Mouse (Mus musculus) induced T-regulatory cell, adult 2 months (primary cell): ENCODE results near the gene Tmem63b.
"Not testable (repeated sequence)": the region's sequence is repeated elsewhere in the genome, so short reads cannot be mapped to it uniquely, and the experiment has no call there.

Source experiments
- DNase-seq: peaks from one replicate; pipeline ENCODE4 v3.0.0-alpha.2; 2012; ENCODE audit warnings: low read depth

The Tmem63b gene

GRCm38 (mm10) chr17:45623425-45623824 lies 63.3 kb downstream of the Tmem63b start:
- DNase-seq = not testable (repeated sequence)

DNA sequence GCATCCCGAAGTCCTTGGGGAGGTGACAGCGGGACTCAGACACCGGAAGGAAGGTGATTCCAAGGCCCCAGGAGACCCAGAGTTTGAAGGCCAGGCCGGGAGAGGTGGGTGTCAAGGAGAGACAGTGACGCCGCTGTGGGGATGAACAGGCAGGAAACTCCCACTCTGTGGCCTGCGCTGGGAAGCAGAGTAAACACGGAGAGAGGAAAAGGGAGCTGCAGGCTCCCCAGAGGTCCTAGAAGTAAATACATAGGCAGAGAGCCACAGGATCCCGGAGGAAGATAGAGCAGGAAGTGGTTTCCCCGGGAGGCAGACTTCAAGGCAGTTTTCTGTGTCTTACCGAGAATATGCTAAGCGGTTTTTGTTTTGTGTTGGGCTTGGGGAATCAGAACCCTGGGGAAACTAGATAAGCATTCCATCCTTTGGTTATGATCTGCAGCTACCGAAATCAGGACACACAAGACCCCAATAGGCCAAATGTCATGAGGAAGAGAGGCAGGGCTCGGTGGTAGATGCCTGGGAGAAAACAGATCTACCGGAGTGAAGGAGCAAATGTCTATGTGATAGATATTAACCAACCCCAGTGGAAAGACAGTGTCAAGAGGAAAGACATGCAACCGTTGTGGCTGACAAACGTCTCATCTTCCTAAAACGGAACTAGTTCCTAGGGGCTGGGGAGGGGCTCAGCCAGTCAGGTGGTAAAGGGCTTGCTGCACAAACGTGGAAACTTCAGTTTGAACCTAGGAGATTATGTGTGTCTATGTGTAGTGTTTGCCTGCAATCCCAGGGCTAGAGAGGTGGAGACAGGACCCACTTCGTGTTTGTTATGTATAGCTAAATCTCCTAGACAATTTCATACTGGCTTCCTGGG lies 67.1 kb downstream of the Tmem63b start:
- DNase-seq = peak; percentile 64

GRCm38 (mm10) chr17:45618941-45619385 lies 67.7 kb downstream of the Tmem63b start:
- DNase-seq = peak; percentile 53

DNA sequence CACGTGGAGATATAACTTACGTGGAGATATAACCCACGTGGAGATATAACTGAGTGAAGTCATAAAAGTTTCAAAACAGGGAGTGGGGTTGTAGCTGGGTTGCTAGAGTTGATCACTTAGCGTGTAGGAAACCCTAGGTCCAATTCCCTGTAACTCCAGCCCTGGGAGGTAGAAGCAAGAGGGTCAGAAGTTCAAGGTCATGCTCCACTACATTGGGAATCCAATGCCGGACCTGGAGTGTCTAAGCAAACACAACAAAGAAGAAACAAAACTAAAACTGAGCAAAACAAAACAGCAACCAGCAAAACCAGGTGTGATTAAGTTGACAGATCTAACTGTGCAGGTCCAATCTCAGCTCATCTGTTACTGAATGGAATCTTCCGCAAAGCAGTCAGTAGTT lies 69.0 kb downstream of the Tmem63b start:
- DNase-seq = no peak

DNA sequence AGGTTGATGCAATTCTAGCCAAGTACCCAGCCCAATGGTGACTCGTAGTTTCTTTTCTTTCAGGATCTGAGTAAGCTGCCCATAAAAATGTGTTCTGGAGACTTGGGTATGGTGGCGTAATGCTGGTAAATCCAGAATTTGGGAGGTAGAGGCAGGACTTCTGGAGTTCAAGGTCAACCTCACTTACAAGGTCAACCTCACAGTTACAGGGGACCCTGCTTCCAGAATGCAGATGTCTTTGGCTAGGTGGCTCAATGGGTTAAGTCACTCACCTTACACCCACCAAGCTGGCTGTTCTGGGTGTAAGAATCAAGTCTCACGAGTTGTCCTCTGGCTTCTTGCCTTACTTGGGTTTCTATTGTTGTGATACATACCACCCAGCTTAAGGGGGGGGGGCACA lies 70.0 kb downstream of the Tmem63b start:
- no peak for DNase-seq

DNA sequence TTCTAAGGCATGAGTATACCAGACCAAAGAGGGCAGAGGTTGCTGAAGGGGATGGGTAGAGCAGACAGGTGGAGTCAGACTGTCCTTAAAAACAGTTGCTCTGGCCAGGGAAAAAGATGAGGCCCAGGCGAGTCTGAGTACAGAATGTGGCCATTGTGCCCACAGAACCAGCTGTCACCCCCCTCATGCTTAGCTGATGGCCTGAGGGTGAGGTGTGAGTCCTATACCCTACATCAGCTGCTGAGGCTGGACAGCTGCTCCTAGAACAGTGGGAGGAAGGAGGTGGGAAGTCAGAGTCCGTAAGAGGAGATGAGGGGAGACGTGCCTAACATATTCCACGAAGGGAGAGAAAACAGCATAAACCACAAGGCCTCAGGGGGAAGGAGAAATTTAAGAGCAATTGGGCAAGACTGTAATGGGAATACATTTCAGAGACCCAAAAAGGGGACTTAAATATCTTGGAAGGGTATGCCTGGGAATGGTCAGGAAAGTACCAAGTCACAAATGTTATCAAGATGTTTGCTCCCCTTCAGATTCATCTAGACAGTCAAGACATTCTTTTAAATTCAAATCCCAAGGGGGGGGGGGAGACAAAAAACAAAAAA lies 70.6 kb downstream of the Tmem63b start:
- DNase-seq = no peak

GRCm38 (mm10) chr17:45612921-45613320 lies 73.8 kb downstream of the Tmem63b start:
- no peak for DNase-seq

GRCm38 (mm10) chr17:45612008-45612407 lies 74.7 kb downstream of the Tmem63b start:
- no peak for DNase-seq
